Mouse (Mus musculus): Measurements from ENCODE around the gene Itgb5.

- TF ChIP-seq CTCF (IDR thresholded peaks at IDR 0.05; ENCODE audit: insufficient read depth, low read length) (no peak), POLR2A (IDR thresholded peaks at IDR 0.05; ENCODE audit: borderline replicate concordance, extremely low read depth, low read depth, low read length) (no peak)
Observed at GRCm38 (mm10) chr16:33882540-33882939, 53.1 kb downstream of the Itgb5 start.

All from lung, adult 2 months (tissue).